Mouse (Mus musculus): ENCODE results near the gene Aloxe3.

DNA sequence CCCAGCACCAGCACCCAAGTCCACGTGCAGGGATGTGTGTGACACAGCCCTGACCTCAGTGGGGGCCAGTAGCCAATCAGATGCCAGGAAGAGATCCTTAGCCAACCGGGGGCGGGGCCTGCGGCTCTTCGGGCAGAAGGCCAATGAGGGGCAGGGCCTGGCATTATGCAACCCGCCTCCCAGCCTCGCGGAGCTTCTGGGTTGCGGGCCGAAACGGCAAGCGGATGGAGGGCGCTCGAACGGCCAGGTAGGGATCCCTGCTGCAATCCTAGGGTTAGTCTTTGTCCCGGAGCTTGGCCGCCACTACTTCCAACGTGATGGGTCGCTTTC lies 27.0 kb upstream of the Aloxe3 start:
- TF ChIP-seq POLR2A (IDR thresholded peaks at IDR 0.05; ENCODE audit: low read depth, low read length) (peak; percentile 78), CTCF (IDR thresholded peaks at IDR 0.05; ENCODE audit: extremely low read depth, insufficient read length, insufficient replicate concordance, low read depth, low read length) (no peak)
